Mouse (Mus musculus): Measurements from ENCODE around the gene Slx4.
"Not testable (repeated sequence)": the region's sequence is repeated elsewhere in the genome, so short reads cannot be mapped to it uniquely, and the experiment has no call there.

The Slx4 gene

GRCm38 (mm10) chr16:4014040-4014668 lies 10.6 kb upstream of the Slx4 start:
- no peak for DNase-seq (ENCODE audit: extremely low spot score, low read depth, low spot score)

DNA sequence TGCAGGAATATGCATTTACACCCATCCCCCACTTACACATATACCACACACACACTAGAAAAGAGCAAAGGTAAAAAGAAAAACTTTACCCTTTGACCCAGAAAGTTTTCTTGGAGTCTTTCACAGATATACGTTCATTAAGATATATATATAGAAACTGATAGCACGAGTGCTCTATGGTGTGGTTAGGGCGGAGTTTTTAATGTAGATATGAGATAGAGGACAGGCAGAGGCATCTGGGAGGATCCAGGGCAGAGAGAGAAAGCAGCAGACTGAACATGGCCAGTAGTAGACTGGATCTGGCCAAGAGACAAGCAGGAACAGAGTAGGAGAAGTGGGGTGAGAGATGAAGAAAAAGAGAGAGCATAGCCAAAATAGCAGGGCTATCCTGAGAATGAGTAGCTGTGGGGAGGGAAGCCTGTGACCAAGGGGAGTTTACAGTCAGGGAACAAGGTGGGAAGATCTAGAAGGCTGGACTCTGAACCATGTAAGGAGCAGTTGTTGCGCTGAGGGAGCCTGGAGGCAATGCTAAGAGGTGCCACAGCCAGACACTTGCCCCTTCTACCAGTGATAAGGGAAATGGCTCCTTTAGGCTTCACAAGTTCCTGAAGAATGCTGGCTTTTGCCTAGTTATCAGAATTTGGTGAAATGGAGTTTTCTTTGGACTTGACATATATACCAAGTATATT lies 9.5 kb upstream of the Slx4 start:
- DNase-seq (ENCODE audit: extremely low spot score, low read depth, low spot score): no peak

GRCm38 (mm10) chr16:3988410-3988809 lies 15.2 kb downstream of the Slx4 start:
- no peak for DNase-seq (ENCODE audit: extremely low spot score, low read depth, low spot score)

- no peak for DNase-seq (ENCODE audit: extremely low spot score, low read depth, low spot score)
These were observed 20.3 kb downstream of the Slx4 start for GRCm38 (mm10) chr16:3983146-3983700.

DNA sequence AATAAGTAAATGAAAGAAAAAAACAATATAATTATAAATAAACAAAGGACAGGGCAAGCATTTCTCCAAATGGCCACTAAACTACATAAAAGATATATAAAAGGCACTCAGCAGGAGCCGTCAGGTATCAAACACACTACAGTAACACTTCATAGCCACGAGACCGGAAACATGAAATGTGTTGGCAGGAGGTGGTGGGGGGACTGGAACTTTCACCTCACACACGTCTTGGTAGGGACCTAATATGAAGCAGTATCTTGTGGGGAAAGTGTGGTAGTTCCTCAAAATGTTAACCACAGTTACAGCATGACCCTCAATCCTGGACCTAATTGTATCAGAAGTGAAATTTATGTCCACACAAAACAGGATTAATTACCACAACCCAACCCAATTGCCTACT lies 21.4 kb downstream of the Slx4 start:
- DNase-seq (ENCODE audit: extremely low spot score, low read depth, low spot score): no peak

- no peak for DNase-seq (ENCODE audit: extremely low spot score, low read depth, low spot score)
These were observed 26.9 kb downstream of the Slx4 start for GRCm38 (mm10) chr16:3976712-3977111.

GRCm38 (mm10) chr16:3976251-3976671 lies 27.3 kb downstream of the Slx4 start, which contains the start of gene Nlrc3:
Gene Nlrc3 (minus strand): TSS chr16:3976632.
- DNase-seq (ENCODE audit: extremely low spot score, low read depth, low spot score): no peak

GRCm38 (mm10) chr16:3975658-3976057 lies 27.9 kb downstream of the Slx4 start:
- DNase-seq (ENCODE audit: extremely low spot score, low read depth, low spot score): no peak

DNA sequence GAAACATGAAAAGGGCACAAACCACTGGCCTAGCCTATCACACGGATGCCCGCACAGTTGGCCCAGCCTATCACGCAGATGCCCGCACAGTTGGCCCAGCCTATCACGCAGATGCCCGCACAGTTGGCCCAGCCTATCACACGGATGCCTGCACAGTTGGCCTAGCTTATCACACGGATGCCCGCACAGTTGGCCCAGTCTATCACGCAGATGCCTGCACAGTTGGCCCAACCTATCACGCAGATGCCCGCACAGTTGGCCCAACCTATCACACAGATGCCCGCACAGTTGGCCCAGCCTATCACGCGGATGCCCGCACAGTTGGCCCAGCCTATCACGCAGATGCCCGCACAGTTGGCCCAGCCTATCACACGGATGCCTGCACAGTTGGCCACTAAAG lies 29.1 kb downstream of the Slx4 start:
- DNase-seq (ENCODE audit: extremely low spot score, low read depth, low spot score): not testable (repeated sequence)

GRCm38 (mm10) chr16:3965534-3965933 lies 38.0 kb downstream of the Slx4 start:
- DNase-seq (ENCODE audit: extremely low spot score, low read depth, low spot score): no peak

DNA sequence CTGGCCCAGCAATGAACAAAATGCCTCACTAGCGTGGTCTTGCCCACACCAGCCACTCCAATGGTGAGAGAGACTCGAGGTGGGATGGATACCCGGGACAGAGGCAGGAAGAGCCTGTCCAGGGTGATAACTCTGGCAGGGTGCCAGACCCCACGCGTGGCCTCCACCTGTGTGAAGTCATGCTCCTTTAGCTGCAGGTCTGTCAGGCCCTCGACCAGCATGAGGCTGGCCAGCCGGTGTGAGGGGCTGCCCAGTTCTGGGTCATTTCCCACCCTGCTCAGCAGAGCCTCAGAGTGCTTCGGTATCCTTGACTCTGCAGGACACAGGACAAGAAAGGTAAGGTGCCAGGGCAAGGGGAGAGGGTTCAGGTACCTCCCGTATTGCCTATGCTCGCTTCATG lies 38.6 kb downstream of the Slx4 start:
- no peak for DNase-seq (ENCODE audit: extremely low spot score, low read depth, low spot score)

GRCm38 (mm10) chr16:3959261-3959660 lies 44.3 kb downstream of the Slx4 start:
- no peak for DNase-seq (ENCODE audit: extremely low spot score, low read depth, low spot score)

DNA sequence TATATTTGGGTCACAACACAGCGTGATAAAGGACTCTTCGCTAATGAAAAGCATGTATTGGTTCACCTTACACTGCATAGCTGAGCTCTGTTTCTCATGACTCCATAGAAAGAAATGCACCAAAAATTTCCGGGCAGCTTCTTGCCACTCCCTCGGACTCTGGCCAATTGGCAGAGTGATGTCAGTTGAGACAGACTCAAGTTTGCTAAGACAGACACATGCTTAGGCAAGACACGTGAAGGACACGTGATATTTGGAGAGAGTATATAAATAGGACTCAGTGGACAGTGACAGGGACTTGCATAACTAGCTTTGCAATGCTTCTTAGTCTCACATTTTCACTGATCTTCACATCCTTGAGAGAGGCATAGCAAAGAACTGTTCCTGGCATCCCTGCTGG lies 47.2 kb downstream of the Slx4 start:
- no peak for DNase-seq (ENCODE audit: extremely low spot score, low read depth, low spot score)

DNA sequence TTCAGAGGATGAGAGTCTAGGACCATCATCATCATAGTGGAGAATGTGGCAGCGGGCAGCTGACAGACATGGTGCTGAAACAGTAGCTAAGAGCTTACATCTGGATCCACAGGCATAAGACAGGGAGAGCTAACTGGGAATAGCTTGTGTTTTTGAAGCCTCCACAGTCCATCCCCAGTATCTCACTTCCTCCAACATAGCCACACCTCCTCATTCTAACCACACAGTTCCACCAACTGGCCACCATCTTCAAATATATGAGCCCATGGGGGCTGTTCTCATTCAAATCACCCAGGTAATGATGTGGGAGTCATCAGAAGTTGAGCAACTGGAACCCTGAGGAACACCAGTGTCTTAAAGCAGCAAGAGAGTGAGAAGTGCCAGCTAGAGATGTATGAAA lies 52.4 kb downstream of the Slx4 start:
- DNase-seq (ENCODE audit: extremely low spot score, low read depth, low spot score): no peak

DNA sequence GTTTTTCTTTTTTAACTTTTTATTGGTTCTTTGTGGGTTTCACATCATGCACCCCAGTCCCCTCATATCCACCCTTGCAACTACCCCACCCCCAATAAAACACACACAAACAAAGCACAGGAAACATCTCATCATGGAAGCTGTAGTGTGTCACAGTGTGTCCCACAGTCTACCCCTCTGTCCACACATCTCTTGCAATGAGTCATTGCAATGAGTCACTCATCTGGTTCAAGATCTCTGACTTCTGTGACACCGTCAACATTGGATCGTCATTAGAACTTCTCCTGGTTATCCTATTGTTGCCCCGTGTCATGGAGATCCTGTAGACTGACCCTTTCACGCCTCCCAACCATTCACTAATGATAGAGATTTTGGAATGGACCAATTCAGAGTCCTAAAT lies 68.9 kb downstream of the Slx4 start:
- no peak for DNase-seq (ENCODE audit: extremely low spot score, low read depth, low spot score)

- no peak for DNase-seq (ENCODE audit: extremely low spot score, low read depth, low spot score)
These were observed 69.5 kb downstream of the Slx4 start for GRCm38 (mm10) chr16:3934091-3934490.

DNA sequence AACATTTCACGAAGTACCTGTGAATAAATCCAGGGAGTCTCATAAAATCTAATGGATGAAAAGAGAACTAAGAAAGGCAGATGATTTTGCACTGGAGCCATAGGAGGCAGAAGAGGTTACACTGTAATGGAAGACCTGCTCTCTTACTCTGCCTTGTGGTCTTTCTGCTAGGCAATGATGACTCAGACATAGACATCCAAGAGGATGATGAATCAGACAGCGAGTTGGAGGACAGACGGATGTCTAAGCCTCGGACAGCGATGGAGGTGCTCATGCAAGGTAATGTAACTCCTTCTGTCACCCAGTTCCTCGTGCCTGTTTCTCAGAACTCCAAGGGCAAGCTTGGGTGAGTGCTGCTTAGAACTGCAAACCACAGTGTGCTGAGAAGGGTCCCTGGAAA lies 70.0 kb downstream of the Slx4 start:
- DNase-seq (ENCODE audit: extremely low spot score, low read depth, low spot score): no peak

DNA sequence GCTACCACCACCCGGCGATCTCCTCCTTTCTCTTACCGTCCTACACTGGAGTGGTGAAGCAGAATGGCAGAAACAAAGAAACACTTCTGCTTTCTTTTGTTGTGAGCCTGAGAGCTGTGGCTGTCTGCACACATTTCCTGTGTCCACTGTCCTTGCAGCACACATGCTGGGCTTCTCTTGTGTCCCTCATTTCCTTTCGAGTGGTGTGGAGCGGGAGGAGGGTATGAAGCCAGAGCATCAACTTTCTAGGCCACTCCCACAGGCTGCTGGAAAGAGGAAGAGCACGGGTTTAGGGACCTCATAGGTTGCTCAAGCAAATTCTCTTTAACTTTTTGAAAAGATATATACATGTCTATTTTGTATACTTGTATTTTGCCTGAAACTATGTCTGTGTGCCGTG lies 74.4 kb downstream of the Slx4 start:
- DNase-seq (ENCODE audit: extremely low spot score, low read depth, low spot score): no peak

Data from hindlimb bud, embryonic 11.5 days (tissue).